Mouse (Mus musculus): Measurements from ENCODE around the gene Hspa1l. TPM values are rescaled to one million over a fixed set of nuclear protein-coding genes. Genes with fewer than 3 reads are reported as not detected.

Hspa1l gene
- polyA plus RNA-seq, 1 experiment from 2014 or later = 0.93 TPM

DNA sequence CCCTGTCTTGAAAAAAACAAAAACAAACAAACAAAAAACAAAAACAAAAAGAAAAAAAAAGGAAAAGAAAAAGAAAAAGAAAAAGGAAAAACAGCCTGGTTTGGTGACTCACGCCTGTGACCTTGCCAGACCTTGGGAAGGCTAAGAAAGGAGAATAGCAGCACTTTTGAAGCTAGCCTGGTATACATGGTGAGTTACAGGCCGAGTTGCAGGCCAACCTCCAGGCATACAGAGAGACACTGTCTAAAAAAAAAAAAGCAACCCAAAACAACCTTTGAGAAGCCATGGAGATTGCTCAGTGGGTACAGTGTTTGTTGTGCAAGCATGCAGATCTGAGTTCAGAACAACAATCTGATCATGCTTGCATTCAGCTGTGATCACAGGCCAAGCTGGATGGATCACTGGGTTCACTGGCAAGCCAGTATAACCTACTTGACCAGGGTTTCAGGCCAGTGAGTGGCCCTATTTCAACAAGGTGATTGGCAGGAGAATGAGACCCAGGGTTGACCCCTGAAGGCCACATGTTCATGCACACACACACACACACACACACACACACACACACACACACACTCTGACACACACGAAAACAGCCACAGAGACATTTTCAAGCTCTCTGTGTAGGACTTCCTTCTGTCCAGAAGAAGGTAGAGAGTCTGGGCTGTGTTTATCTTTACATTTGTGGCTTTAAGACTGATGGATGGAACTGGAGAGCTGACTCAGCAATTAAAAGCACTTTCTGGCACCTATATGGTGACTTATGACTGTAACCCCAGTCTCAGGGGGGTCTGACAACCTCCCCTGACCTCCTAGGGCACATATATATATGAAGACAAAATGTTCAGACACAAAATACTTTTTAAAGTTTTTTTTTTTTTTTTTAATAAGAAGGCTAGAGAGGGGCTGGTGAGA is 3.3 kb downstream of the Hspa1l start:
- whole genome bisulfite sequencing = 86% methylated on average over 3 of the region's 3 CpGs
- H3K36me3 ChIP-seq (ENCODE audit: control insufficient read depth, insufficient read depth, low read length) = no peaks in the 10 kb centered on the region

DNA sequence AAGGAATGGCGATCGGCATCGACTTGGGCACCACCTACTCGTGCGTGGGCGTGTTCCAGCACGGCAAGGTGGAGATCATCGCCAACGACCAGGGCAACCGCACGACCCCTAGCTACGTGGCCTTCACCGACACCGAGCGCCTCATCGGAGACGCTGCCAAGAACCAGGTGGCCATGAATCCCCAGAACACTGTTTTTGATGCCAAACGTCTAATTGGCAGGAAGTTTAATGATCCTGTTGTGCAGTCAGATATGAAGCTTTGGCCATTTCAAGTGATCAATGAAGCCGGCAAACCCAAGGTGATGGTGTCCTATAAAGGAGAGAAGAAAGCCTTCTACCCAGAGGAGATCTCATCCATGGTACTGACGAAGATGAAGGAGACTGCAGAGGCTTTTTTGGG is 4.5 kb downstream of the Hspa1l start:
- Histone ChIP-seq H3K9ac (ENCODE audit: low read depth, low read length) (no peak overlapping the region), H3K4me1 (replicated peaks; ENCODE audit: control insufficient read depth, insufficient read depth, low read length) (peaks cover 2% of the 10 kb centered on the region; the same call in 1 of the 2 replicates), H3K4me3 (ENCODE audit: low read depth, low read length) (no peak overlapping the region), H3K4me2 (replicated peaks; ENCODE audit: low read depth, low read length) (no peak overlapping the region), H3K27ac (ENCODE audit: low read depth, low read length) (no peak overlapping the region), H3K36me3 (ENCODE audit: control insufficient read depth, insufficient read depth, low read length) (no peaks in the 10 kb centered on the region), H3K9me3 (ENCODE audit: control insufficient read depth, low read length) (no peaks in the 10 kb centered on the region), H3K27me3 (ENCODE audit: control insufficient read depth, insufficient read depth, low read length) (no peaks in the 10 kb centered on the region)
- DNase-seq (ENCODE audit: low spot score) (no peak), ATAC-seq (ENCODE audit: low FRiP score) (no peak)
- 96% methylated on average over 20 of the region's 20 CpGs for WGBS

More for the DNA sequence above, 3.3 kb downstream of the Hspa1l start:
- Histone ChIP-seq H3K9me3 (ENCODE audit: control insufficient read depth, low read length) (no peaks in the 10 kb centered on the region), H3K27me3 (ENCODE audit: control insufficient read depth, insufficient read depth, low read length) (no peaks in the 10 kb centered on the region), H3K4me3 (ENCODE audit: low read depth, low read length) (no peak overlapping the region), H3K27ac (ENCODE audit: low read depth, low read length) (no peak overlapping the region), H3K4me2 (replicated peaks; ENCODE audit: low read depth, low read length) (no peak overlapping the region), H3K4me1 (replicated peaks; ENCODE audit: control insufficient read depth, insufficient read depth, low read length) (peaks cover under 1% of the 10 kb centered on the region; the same call in 1 of the 2 replicates), H3K9ac (ENCODE audit: low read depth, low read length) (no peak overlapping the region)
- ATAC-seq (ENCODE audit: low FRiP score) (no peak), DNase-seq (ENCODE audit: low spot score) (no peak)

DNA sequence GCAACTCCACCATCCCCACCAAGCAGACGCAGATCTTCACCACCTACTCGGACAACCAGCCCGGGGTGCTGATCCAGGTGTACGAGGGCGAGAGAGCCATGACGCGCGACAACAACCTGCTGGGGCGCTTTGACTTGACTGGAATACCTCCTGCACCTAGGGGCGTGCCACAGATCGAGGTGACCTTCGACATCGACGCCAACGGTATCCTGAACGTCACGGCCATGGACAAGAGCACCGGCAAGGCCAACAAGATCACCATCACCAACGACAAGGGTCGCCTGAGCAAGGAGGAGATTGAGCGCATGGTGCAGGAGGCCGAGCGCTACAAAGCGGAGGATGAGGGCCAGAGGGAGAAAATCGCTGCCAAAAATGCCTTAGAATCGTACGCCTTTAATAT is 5.7 kb downstream of the Hspa1l start:
- Histone ChIP-seq H3K36me3 (ENCODE audit: control insufficient read depth, insufficient read depth, low read length) (no peaks in the 10 kb centered on the region), H3K9me3 (ENCODE audit: control insufficient read depth, low read length) (no peaks in the 10 kb centered on the region), H3K4me1 (replicated peaks; ENCODE audit: control insufficient read depth, insufficient read depth, low read length) (peaks cover 4% of the 10 kb centered on the region), H3K27ac (ENCODE audit: low read depth, low read length) (no peak overlapping the region), H3K9ac (ENCODE audit: low read depth, low read length) (no peak overlapping the region), H3K4me2 (replicated peaks; ENCODE audit: low read depth, low read length) (no peak overlapping the region), H3K27me3 (ENCODE audit: control insufficient read depth, insufficient read depth, low read length) (no peaks in the 10 kb centered on the region), H3K4me3 (ENCODE audit: low read depth, low read length) (no peak overlapping the region)
- WGBS = 88% methylated on average over 27 of the region's 27 CpGs
- no peak for DNase-seq (ENCODE audit: low spot score)
- no peak for ATAC-seq (ENCODE audit: low FRiP score)

DNA sequence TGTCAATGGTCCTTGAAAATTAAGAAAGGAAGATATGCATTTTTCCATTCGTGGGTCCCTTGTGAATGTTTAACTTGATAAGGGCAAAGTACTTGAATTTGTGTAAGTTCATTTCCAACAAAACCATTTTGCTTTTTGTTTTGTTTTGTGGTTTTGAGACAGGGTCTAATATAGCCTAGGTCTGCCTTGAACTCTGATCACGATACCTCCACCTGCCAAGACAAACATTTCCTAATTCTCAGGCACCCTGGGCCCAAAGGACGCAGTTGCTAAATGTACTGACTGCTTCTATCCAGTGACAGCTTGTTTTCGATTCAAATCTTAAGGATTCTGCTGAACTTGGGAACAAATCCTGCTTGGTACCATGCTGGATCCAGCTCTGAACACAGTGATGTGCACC is 7.1 kb downstream of the Hspa1l start:
- Histone ChIP-seq H3K27ac (ENCODE audit: low read depth, low read length) (no peak overlapping the region), H3K27me3 (ENCODE audit: control insufficient read depth, insufficient read depth, low read length) (no peaks in the 10 kb centered on the region), H3K9me3 (ENCODE audit: control insufficient read depth, low read length) (no peaks in the 10 kb centered on the region), H3K36me3 (ENCODE audit: control insufficient read depth, insufficient read depth, low read length) (no peaks in the 10 kb centered on the region), H3K9ac (ENCODE audit: low read depth, low read length) (no peak overlapping the region), H3K4me1 (replicated peaks; ENCODE audit: control insufficient read depth, insufficient read depth, low read length) (peaks cover 4% of the 10 kb centered on the region), H3K4me2 (replicated peaks; ENCODE audit: low read depth, low read length) (no peak overlapping the region), H3K4me3 (ENCODE audit: low read depth, low read length) (no peak overlapping the region)
- WGBS = 95% methylated on average over 4 of the region's 4 CpGs
- no peak for ATAC-seq (ENCODE audit: low FRiP score)
- DNase-seq (ENCODE audit: low spot score) = no peak

DNA sequence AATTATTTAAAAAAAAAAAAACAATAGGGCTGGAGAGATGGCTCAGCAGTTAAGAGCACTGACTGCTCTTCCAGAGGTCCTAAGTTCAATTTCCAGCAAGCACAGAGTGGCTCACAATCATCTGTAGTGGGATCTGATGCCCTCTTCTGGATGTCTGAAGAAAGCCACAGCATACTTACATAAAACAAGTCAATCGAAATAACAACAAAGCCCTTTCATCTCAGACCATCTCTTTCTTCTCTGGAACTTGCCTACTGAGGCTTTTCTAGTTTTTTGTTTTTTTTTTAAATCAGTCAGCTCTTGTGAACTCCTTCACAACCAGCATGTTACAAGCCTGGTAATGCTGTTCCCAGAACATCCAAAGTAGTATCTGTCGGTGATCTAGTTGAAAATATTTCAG is 8.2 kb downstream of the Hspa1l start:
- peak overlapping the region; percentile 88 for H3K4me2 ChIP-seq (replicated peaks; ENCODE audit: low read depth, low read length)
- ATAC-seq (ENCODE audit: low FRiP score) (no peak), DNase-seq (ENCODE audit: low spot score) (peak; percentile 37)
- peak overlapping the region; percentile 60 for H3K4me3 ChIP-seq (ENCODE audit: low read depth, low read length)
- H3K36me3 ChIP-seq (ENCODE audit: control insufficient read depth, insufficient read depth, low read length) = peaks cover under 1% of the 10 kb centered on the region; the same call in 1 of the 2 replicates
- peak overlapping the region; percentile 61 for H3K27ac ChIP-seq (ENCODE audit: low read depth, low read length)
- H3K4me1 ChIP-seq (replicated peaks; ENCODE audit: control insufficient read depth, insufficient read depth, low read length) = peaks cover 4% of the 10 kb centered on the region
- no peaks in the 10 kb centered on the region for H3K9me3 ChIP-seq (ENCODE audit: control insufficient read depth, low read length)
- H3K27me3 ChIP-seq (ENCODE audit: control insufficient read depth, insufficient read depth, low read length) = no peaks in the 10 kb centered on the region
- 16% methylated on average over 2 of the region's 2 CpGs for WGBS
- peak overlapping the region; percentile 54; the same call in 1 of the 2 replicates for H3K9ac ChIP-seq (ENCODE audit: low read depth, low read length)

DNA sequence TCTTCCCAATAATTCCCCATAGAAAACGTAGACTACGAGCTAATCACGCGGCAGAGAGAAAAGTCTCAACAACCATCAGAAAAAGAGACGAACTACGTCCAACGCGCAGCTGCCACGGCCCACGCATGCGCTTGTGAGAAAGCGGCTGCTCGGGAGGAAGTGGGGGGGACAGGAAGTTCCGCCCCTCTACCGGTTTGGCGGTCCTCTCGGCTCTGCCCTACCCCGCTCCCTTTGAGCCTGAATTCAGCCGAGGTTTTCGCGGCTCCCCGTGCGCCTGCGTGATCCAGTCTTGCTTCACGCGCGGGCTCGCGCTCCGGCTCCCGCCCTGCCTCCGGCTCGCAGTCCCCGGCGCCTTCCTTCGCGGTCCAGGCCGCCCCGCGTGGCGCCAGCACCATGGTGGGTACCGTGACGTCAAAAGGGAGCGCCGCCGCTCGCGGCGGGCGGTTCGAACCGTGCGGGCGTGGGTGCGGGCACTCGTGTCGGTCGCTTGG is 9.2 kb downstream of the Hspa1l start, which contains the start of gene Lsm2:
Lsm2 (plus strand) TSS at position 173 of the 491 bp plus-strand sequence.
- no peaks in the 10 kb centered on the region for H3K9me3 ChIP-seq (ENCODE audit: control insufficient read depth, low read length)
- ATAC-seq (ENCODE audit: low FRiP score) (peak; percentile 91), DNase-seq (ENCODE audit: low spot score) (peak; percentile 93)
- H3K4me1 ChIP-seq (replicated peaks; ENCODE audit: control insufficient read depth, insufficient read depth, low read length) = peaks cover 4% of the 10 kb centered on the region
- peak within 1 kb of the TSS; percentile 88 for H3K4me2 ChIP-seq (replicated peaks; ENCODE audit: low read depth, low read length)
- H3K27me3 ChIP-seq (ENCODE audit: control insufficient read depth, insufficient read depth, low read length) = no peaks in the 10 kb centered on the region
- peak within 1 kb of the TSS; percentile 96 for H3K27ac ChIP-seq (ENCODE audit: low read depth, low read length)
- H3K36me3 ChIP-seq (ENCODE audit: control insufficient read depth, insufficient read depth, low read length) = peaks cover 4% of the 10 kb centered on the region
- H3K4me3 ChIP-seq (ENCODE audit: low read depth, low read length) = peak within 1 kb of the TSS; percentile 60
- WGBS = under 1% methylated on average over 58 of the region's 58 CpGs
- peak within 1 kb of the TSS; percentile 94 for H3K9ac ChIP-seq (ENCODE audit: low read depth, low read length)

DNA sequence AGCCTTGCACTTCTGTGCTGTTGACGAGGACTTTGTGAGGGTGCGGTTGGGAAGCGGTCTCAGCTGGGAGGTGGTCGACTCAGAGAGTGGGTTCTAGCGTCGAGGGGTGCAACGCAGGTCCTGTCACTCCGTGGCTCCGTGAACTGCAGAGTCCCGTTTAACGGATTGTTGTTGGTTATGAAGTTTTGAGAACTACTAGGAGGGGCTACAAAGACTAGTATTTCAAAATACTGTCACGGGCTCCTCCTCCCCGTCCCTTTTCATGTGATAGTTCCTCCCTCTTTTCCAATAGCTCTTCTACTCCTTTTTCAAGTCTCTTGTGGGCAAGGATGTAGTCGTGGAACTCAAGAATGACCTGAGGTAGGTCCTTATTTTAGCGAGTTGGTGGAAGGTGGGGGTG is 9.8 kb downstream of the Hspa1l start:
- Histone ChIP-seq H3K27me3 (ENCODE audit: control insufficient read depth, insufficient read depth, low read length) (no peaks in the 10 kb centered on the region), H3K9me3 (ENCODE audit: control insufficient read depth, low read length) (no peaks in the 10 kb centered on the region), H3K4me1 (replicated peaks; ENCODE audit: control insufficient read depth, insufficient read depth, low read length) (peaks cover 4% of the 10 kb centered on the region), H3K27ac (ENCODE audit: low read depth, low read length) (peak overlapping the region; percentile 96; the same call in 1 of the 2 replicates), H3K4me2 (replicated peaks; ENCODE audit: low read depth, low read length) (peak overlapping the region; percentile 88), H3K9ac (ENCODE audit: low read depth, low read length) (peak overlapping the region; percentile 94), H3K4me3 (ENCODE audit: low read depth, low read length) (peak overlapping the region; percentile 60), H3K36me3 (ENCODE audit: control insufficient read depth, insufficient read depth, low read length) (peaks cover 4% of the 10 kb centered on the region)
- WGBS = under 1% methylated on average over 15 of the region's 15 CpGs
- ATAC-seq (ENCODE audit: low FRiP score) = peak; percentile 36
- DNase-seq (ENCODE audit: low spot score) = no peak

DNA sequence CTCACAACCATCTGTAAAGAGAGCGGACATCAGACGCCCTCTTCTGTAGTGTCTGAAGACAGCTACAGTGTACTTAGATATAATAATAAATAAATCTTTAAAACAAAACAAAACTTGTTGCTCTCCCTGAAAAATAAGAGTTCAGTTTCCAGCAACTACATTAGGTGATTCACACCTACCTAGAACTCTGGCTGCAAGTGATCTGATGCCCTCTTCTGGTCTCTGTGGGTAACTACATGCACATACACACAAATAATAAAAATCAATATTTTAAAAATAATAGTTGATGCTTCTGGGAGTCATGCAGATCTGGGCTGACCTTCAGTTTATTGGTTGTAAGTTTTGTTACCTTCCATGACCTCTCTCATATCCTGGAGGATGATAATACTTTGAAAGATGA is 11.7 kb downstream of the Hspa1l start:
- WGBS = 83% methylated on average over 2 of the region's 2 CpGs
- Histone ChIP-seq H3K27me3 (ENCODE audit: control insufficient read depth, insufficient read depth, low read length) (no peaks in the 10 kb centered on the region), H3K36me3 (ENCODE audit: control insufficient read depth, insufficient read depth, low read length) (peaks cover 4% of the 10 kb centered on the region), H3K4me3 (ENCODE audit: low read depth, low read length) (no peak overlapping the region), H3K9me3 (ENCODE audit: control insufficient read depth, low read length) (no peaks in the 10 kb centered on the region), H3K4me2 (replicated peaks; ENCODE audit: low read depth, low read length) (no peak overlapping the region), H3K9ac (ENCODE audit: low read depth, low read length) (no peak overlapping the region), H3K4me1 (replicated peaks; ENCODE audit: control insufficient read depth, insufficient read depth, low read length) (peaks cover 4% of the 10 kb centered on the region), H3K27ac (ENCODE audit: low read depth, low read length) (no peak overlapping the region)
- no peak for ATAC-seq (ENCODE audit: low FRiP score)
- DNase-seq (ENCODE audit: low spot score) = peak; percentile 20
